Mouse (Mus musculus) spleen, adult 10 weeks (tissue): ENCODE measurements around the gene Mtmr11. TPM values are rescaled to one million over a fixed set of nuclear protein-coding genes. Genes with fewer than 3 reads are reported as not detected.

Experiments used
- polyA plus RNA-seq: library from polyadenylated mRNA; stranded (reverse); fragments of 350-450 nt; fragmentation: Illumina TruSeq; extraction: RNeasy Lipid Tissue Mini Kit (QIAGEN cat#74804); gene quantifications from one replicate; pipeline ENCODE4 v1.2.3, GENCODE M21; 2015; ENCODE audit warnings: low replicate concordance; ENCODE audit not compliant: insufficient read depth

Mtmr11 gene
- polyA plus RNA-seq: 3.9 TPM

GRCm38 (mm10) chr3:96161869-96162840, at the start of gene Mtmr11:
Mtmr11 (plus strand) TSS chr3:96162004.

GRCm38 (mm10) chr3:96172197-96173178, 10.7 kb downstream of the Mtmr11 start, which contains the start of gene Sf3b4:
Sf3b4 (plus strand) TSS chr3:96172332.

DNA sequence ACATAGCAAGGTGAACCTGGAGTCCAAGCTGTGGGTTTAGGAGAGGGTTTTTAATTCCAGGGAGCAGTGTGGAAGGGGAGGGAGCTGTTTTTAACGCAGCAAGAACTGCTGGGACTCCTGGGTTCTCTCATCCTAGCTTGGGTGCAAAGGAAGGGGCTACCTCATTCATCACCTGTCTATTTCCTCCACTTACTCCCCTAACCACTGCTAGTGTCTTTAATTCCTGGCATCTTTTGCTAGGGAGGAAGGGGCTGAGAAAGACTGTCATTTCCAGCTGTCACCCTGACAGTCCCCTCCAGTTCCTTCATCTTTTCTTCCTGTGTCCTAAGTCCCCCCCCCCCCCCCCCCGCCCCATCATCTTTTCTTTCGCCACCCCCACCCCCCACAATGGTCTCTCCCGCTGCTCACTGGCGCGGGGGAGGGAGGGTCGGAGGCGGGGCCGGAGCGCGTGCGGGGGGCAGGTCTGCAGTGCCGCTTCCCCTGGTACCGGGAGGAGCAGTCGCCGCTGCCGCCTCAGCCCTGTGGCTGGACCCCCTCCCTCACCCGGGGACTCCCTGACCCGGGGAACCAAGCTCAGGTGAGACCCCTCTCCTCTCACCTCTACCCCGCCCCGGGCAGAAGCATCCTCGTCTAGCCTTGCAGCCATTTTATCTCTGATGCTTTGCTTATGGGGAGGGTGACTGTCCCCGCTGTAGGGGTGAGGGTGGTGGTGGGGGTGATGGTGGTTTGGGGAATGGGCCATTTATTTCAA, 19.1 kb downstream of the Mtmr11 start, which contains the start of gene Sv2a:
Gene Sv2a, plus strand, starts transcription at position 425 of the 751 bp plus-strand sequence.

DNA sequence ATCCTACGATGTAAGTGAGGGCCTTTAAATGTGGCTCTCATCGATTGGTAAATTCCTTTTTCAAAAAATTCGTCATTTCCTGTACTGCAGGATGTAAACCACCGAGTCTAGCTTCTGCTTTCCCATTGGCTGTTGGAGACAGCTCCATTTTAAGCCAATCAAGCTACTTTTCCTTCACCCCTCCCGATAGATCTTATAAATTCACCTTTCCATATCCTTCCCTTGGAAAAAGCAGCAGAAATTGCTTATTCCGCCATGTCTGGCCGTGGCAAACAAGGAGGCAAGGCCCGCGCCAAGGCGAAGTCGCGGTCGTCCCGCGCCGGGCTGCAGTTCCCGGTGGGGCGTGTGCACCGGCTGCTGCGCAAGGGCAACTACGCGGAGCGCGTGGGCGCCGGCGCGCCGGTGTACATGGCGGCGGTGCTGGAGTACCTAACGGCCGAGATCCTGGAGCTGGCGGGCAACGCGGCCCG, 57.9 kb downstream of the Mtmr11 start, which contains the start of the genes Bola1 and Hist2h2ab:
Gene Bola1, minus strand, starts transcription at position 49 of the 470 bp plus-strand sequence.
Gene Hist2h2ab, plus strand, starts transcription at position 205 of the 470 bp plus-strand sequence.

DNA sequence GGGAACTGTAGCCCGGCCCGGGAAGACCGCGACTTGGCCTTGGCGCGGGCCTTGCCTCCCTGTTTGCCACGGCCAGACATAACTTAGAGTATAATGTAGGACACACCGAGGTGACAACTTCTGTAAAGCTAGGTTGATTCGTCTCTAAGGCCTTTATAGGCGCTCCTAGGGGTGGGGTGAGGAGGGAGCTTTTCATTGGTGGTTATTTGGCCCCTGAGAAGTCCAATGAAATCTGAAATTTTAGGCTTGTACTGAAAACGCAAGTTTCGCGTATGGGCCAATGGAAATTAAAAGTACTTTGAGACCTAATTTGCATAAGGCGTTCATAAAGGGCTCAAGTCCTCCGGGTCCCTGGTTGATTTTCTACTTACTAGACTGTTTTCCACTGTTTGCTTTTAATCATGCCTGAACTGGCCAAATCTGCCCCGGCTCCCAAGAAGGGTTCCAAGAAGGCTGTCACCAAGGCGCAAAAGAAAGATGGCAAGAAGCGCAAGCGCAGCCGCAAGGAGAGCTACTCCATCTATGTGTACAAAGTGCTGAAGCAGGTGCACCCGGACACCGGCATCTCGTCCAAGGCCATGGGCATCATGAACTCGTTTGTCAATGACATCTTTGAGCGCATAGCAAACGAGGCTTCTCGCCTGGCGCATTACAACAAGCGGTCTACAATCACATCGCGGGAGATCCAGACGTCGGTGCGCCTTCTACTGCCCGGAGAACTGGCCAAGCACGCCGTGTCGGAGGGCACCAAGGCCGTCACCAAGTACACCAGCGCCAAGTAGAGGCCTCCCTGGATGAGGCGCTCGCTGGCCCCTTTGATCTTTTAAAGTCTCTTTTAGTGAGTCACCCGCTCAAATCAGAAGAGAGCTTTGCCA, 59.2 kb downstream of the Mtmr11 start, which contains the start of the genes Hist2h2ac and Hist2h2be:
Gene Hist2h2ac, minus strand, starts transcription at position 116 of the 875 bp plus-strand sequence.
Gene Hist2h2be, plus strand, starts transcription at position 355 of the 875 bp plus-strand sequence.

Other genes starting within 250 kb of the Mtmr11 start
- 154 TPM for gene Anp32e, start 232.8 kb upstream of the Mtmr11 start, polyA plus RNA-seq
- gene Plekho1, start 166.0 kb upstream of the Mtmr11 start, polyA plus RNA-seq: 109 TPM
- 36.0 TPM for gene Vps45, start 103.5 kb upstream of the Mtmr11 start, polyA plus RNA-seq
- gene Otud7b, start 57.5 kb upstream of the Mtmr11 start, polyA plus RNA-seq: 20.5 TPM
- gene Sf3b4, start 10.3 kb downstream of the Mtmr11 start, polyA plus RNA-seq: 29.1 TPM
- 2.7 TPM for gene Sv2a, start 19.1 kb downstream of the Mtmr11 start, polyA plus RNA-seq
- 1.8 TPM for gene Bola1, start 57.7 kb downstream of the Mtmr11 start, polyA plus RNA-seq
- not detected for gene Hist2h2ab, start 57.9 kb downstream of the Mtmr11 start, polyA plus RNA-seq
- gene Hist2h2ac, start 58.9 kb downstream of the Mtmr11 start, polyA plus RNA-seq: not detected
- 21.3 TPM for gene Hist2h2be, start 59.1 kb downstream of the Mtmr11 start, polyA plus RNA-seq
- gene Hist2h3c2, start 77.1 kb downstream of the Mtmr11 start, polyA plus RNA-seq: 0.76 TPM
- gene Hist2h2aa2, start 78.3 kb downstream of the Mtmr11 start, polyA plus RNA-seq: not detected
- not detected for gene Hist2h2aa1, start 83.5 kb downstream of the Mtmr11 start, polyA plus RNA-seq
- gene Hist2h3c1, start 84.7 kb downstream of the Mtmr11 start, polyA plus RNA-seq: 3.5 TPM
- 2.3 TPM for gene Hist2h4, start 101.3 kb downstream of the Mtmr11 start, polyA plus RNA-seq
- gene Hist2h3b, start 106.7 kb downstream of the Mtmr11 start, polyA plus RNA-seq: not detected
- not detected for gene Hist2h2bb, start 107.7 kb downstream of the Mtmr11 start, polyA plus RNA-seq
- 7.4 TPM for gene Fcgr1, start 132.0 kb downstream of the Mtmr11 start, polyA plus RNA-seq